Mouse (Mus musculus) gastrocnemius, postnatal 10 days (tissue): ENCODE results near the gene Marveld2. TPM values are rescaled to one million over a fixed set of nuclear protein-coding genes. Genes with fewer than 3 reads are reported as not detected.

Experiments used
- DNase-seq: peaks from one replicate; pipeline ENCODE4 v3.0.0; 2021; ENCODE audit warnings: mixed read lengths
- long read RNA-seq, 2 experiments: library from polyadenylated mRNA; stranded (forward); transcript quantifications; one replicate each; pipeline ENCODE4 v2.0.0; 2021
- total RNA-seq, 2 experiments: library from RNA; stranded (reverse); gene quantifications; 2 replicates each; pipeline ENCODE4 v1.2.3; 2021

Marveld2 gene
- 1 to 10 TPM; 1.2 TPM for total RNA-seq
- long read RNA-seq, experiment 1, partial matches to known transcripts, result 0 of 2 reads
- long read RNA-seq, experiment 1, other reads (novel, unspliced or antisense), result 1 of 2 reads
- long read RNA-seq, experiment 2, partial matches to known transcripts, result 0 of 2 reads
- long read RNA-seq, experiment 2, other reads (novel, unspliced or antisense), result 0 of 2 reads

- peak; percentile 51 for DNase-seq
Measured at GRCm38 (mm10) chr13:100616181-100617087, at the start of gene Marveld2. Gene Marveld2 (minus strand): TSS chr13:100616971.

- DNase-seq, result peak; percentile 61
Measured at GRCm38 (mm10) chr13:100659864-100660456, 43.2 kb upstream of the Marveld2 start.

GRCm38 (mm10) chr13:100658091-100658490 is 41.3 kb upstream of the Marveld2 start:
- no peak for DNase-seq

- DNase-seq, result no peak
Measured at GRCm38 (mm10) chr13:100651439-100652186, 34.8 kb upstream of the Marveld2 start, which contains the start of gene Taf9. Gene Taf9 (plus strand): TSS chr13:100651579.

- peak; percentile 95 for DNase-seq
Measured at GRCm38 (mm10) chr13:100650550-100651438, 34.0 kb upstream of the Marveld2 start, which contains the start of the genes Ak6 and Rad17. Gene Ak6 (plus strand): TSS chr13:100650979. Gene Rad17 (minus strand): TSS chr13:100651051.

GRCm38 (mm10) chr13:100648223-100648622 is 31.5 kb upstream of the Marveld2 start:
- no peak for DNase-seq

- no peak for DNase-seq
Measured at GRCm38 (mm10) chr13:100642471-100643209, 25.9 kb upstream of the Marveld2 start.

GRCm38 (mm10) chr13:100634106-100634691 is 17.4 kb upstream of the Marveld2 start:
- no peak for DNase-seq

- DNase-seq, result no peak
Measured at GRCm38 (mm10) chr13:100622241-100622640, 5.5 kb upstream of the Marveld2 start.

- no peak for DNase-seq
Measured at GRCm38 (mm10) chr13:100617583-100617982, 812 bp upstream of the Marveld2 start.

- DNase-seq, result no peak
Measured at GRCm38 (mm10) chr13:100612903-100613302, 3.9 kb downstream of the Marveld2 start.

GRCm38 (mm10) chr13:100612251-100612650 is 4.5 kb downstream of the Marveld2 start:
- no peak for DNase-seq

GRCm38 (mm10) chr13:100611266-100611665 is 5.5 kb downstream of the Marveld2 start:
- DNase-seq, result no peak

GRCm38 (mm10) chr13:100607756-100608155 is 9.0 kb downstream of the Marveld2 start:
- DNase-seq, result no peak

GRCm38 (mm10) chr13:100605845-100606244 is 10.9 kb downstream of the Marveld2 start:
- DNase-seq, result no peak

- no peak for DNase-seq
Measured at GRCm38 (mm10) chr13:100603738-100604095, 13.1 kb downstream of the Marveld2 start.

GRCm38 (mm10) chr13:100603031-100603737 is 13.6 kb downstream of the Marveld2 start:
- no peak for DNase-seq

GRCm38 (mm10) chr13:100602239-100602902 is 14.4 kb downstream of the Marveld2 start:
- DNase-seq, result no peak

- DNase-seq, result no peak
Measured at GRCm38 (mm10) chr13:100601034-100601433, 15.7 kb downstream of the Marveld2 start.
